Mouse (Mus musculus) layer of hippocampus, postnatal 14 days (tissue): ENCODE results near the gene Zfp882. TPM values are rescaled to one million over a fixed set of nuclear protein-coding genes. Genes with fewer than 3 reads are reported as not detected.
"Not testable (repeated sequence)": the region's sequence is repeated elsewhere in the genome, so short reads cannot be mapped to it uniquely, and the experiment has no call there.

Experiments used
- DNase-seq, 2 experiments: peaks; one replicate each; pipeline ENCODE4 v3.0.0; 2021 to 2022; ENCODE audit warnings: low spot score in 2 of 2, mixed read lengths in 1 of 2
- total RNA-seq, 2 experiments: library from RNA; stranded (reverse); gene quantifications; 2 replicates each; pipeline ENCODE4 v1.2.3; 2021

The Zfp882 gene
- total RNA-seq, 2 experiments from 2014 or later: 10.9 to 12.8 TPM

GRCm38 (mm10) chr8:71951436-71952161 lies 43.2 kb downstream of the Zfp882 start:
- no peak for DNase-seq

DNA sequence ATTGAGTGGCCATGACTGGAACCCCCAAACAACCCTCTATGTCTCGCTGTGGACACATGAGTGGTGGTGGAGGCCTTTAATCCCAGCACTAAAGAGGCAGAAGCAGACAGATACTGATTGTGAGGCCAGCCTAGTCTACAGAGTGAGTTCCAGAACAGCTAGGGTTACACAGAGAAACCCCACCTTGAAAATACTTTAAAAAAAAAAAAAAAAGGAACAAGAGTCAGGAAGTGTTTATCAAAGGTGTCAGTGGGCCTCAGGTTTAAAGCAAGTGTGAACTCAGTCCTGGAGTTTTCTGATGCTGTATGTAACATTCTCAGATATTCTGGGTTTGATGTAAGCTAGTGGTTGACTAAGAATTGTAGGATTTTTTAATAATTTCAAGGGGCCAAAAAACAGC lies 44.1 kb downstream of the Zfp882 start:
- DNase-seq: no peak

GRCm38 (mm10) chr8:71952961-71953700 lies 44.7 kb downstream of the Zfp882 start:
- DNase-seq: not testable (repeated sequence)

GRCm38 (mm10) chr8:71954666-71955065 lies 46.3 kb downstream of the Zfp882 start:
- no peak for DNase-seq

DNA sequence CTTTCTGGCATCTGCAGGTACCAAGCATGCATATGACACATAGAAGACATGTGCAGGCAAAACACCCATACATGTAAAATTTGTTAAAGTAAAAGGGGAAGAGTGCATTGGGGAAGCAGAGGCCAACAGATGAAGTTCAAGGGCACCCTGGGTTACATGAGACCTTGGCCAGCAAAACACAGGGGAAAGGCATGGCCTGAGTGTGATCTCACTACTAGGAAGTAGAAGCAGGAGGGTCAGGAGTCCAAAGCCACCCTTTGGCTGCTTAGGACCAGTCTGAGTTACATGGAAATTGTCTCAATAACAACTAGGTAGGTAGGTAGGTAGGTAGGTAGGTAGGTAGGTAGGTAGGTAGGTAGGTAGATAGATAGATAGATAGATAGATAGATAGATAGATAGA lies 52.1 kb downstream of the Zfp882 start:
- DNase-seq: no peak

- DNase-seq: no peak
These were observed 53.4 kb downstream of the Zfp882 start for GRCm38 (mm10) chr8:71961796-71962195.

GRCm38 (mm10) chr8:71964051-71964450 lies 55.6 kb downstream of the Zfp882 start:
- DNase-seq: no peak

DNA sequence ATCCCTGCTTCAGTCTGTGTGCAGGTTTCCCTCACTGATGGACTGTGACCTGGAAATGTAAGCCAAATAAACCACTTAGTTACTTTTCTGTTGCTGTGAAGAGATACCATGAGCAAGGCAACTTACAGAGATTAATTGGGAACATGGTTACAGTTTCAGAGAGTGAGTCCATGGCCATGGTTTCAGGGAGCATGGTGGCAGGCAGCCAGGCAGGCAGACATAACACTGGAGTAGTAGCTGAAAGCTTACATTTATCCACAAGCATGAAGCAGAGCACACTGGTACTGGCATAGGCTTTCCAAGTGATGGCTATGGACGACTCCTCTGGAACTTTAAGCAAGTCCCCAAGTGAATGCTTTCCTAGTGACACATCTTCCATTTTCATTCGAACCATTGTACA lies 56.8 kb downstream of the Zfp882 start:
- no peak for DNase-seq

Other genes with a start within 250 kb of the Zfp882 start
- gene Unc13a, start 236.9 kb upstream of the Zfp882 start, total RNA-seq: 100 to 1,000 TPM; 268 to 281 TPM
- 1 to 10 TPM; 7.1 to 7.7 TPM for gene Jak3, start 232.3 kb upstream of the Zfp882 start, total RNA-seq
- gene Insl3, start 219.4 kb upstream of the Zfp882 start, total RNA-seq: 1 to 10 TPM; 2.6 to 3.0 TPM
- gene B3gnt3, start 206.8 kb upstream of the Zfp882 start, total RNA-seq: under 1 TPM; 0.23 to 0.48 TPM
- 10 to 100 TPM; 83.1 to 86.4 TPM for gene Fcho1, start 182.9 kb upstream of the Zfp882 start, total RNA-seq
- gene Zfp709, start 26.6 kb upstream of the Zfp882 start, total RNA-seq: 10 to 100 TPM in 1 of 2 experiments, 1 to 10 TPM in 1; 9.3 to 10.4 TPM
- gene Zfp617, start within 50 bp of the Zfp882 start, total RNA-seq: 10 to 100 TPM; 25.2 to 31.4 TPM
- gene Zfp961, start 42.4 kb downstream of the Zfp882 start, total RNA-seq: 10 to 100 TPM; 17.0 to 17.7 TPM
- gene Cyp4f18, start 101.0 kb downstream of the Zfp882 start, total RNA-seq: not detected
- not detected for gene Olfr372, start 132.6 kb downstream of the Zfp882 start, total RNA-seq
- not detected for gene Olfr373, start 174.6 kb downstream of the Zfp882 start, total RNA-seq
- not detected for gene Olfr374, start 198.4 kb downstream of the Zfp882 start, total RNA-seq
- 10 to 100 TPM; 38.0 to 42.4 TPM for gene Tpm4, start 226.4 kb downstream of the Zfp882 start, total RNA-seq